Mouse (Mus musculus): ENCODE data around the gene Onecut1. TPM values are rescaled to one million over a fixed set of nuclear protein-coding genes. Genes with fewer than 3 reads are reported as not detected.
A peak's percentile ranks its signal among the peaks of the same experiment; 100 is the strongest.

The Onecut1 gene
- total and polyA plus RNA-seq, 3 experiments = not detected

GRCm38 (mm10) chr9:74876328-74876727, 14.6 kb downstream of the Onecut1 start:
- in situ Hi-C loops (cut with MboI; ENCODE audit: low pct_ligation_motif_present, low pct_unique_long_range_greater_than_20kb, low sequenced_read_pairs) = no loop called here
- dilution Hi-C loops (cut with MboI; ENCODE audit: extremely low pct_ligation_motif_present, extremely low pct_unique_long_range_greater_than_20kb, low sequenced_read_pairs) = no loop called here
- H3K27me3 ChIP-seq (replicated peaks) = peaks cover 21% of the 10 kb centered on the region
- no peak overlapping the region for H3K4me3 ChIP-seq (replicated peaks in 1 of 3; ENCODE audit: low read depth in 2 of 3, low read length in 2 of 3, poor library complexity in 1 of 3)
- peak; percentile 16 for DNase-seq (ENCODE audit: extremely low read depth)
- no peak overlapping the region for H3K27ac ChIP-seq (ENCODE audit: insufficient read depth, low read depth)
- no peak overlapping the region for H3K9ac ChIP-seq (ENCODE audit: insufficient read depth, low read depth)
- TF ChIP-seq JUND (conservative IDR thresholded peaks at IDR 0.05; ENCODE audit: low read depth, low read length) = no peak
- no peak for TF ChIP-seq ELF1 (IDR thresholded peaks at IDR 0.05; ENCODE audit: low read depth, low read length)
- TF ChIP-seq CTCF (conservative IDR thresholded peaks at IDR 0.05 in 1 of 2, IDR thresholded peaks at IDR 0.05 in 1 of 2; ENCODE audit: low read depth in 2 of 2, low read length in 2 of 2) = peak in 1 of 2 experiments; percentile 21; a peak in 1 of 4 replicates
- no peak for TF ChIP-seq MYC (IDR thresholded peaks at IDR 0.05; ENCODE audit: low read depth, low read length)
- no peak for TF ChIP-seq CHD1 (IDR thresholded peaks at IDR 0.05; ENCODE audit: low read depth, low read length)
- peak; percentile 80 for TF ChIP-seq BHLHE40 (IDR thresholded peaks at IDR 0.05; ENCODE audit: low read depth, low read length)
- H3K4me1 ChIP-seq (ENCODE audit: control insufficient read depth in 1 of 2, insufficient read depth in 2 of 2) = peaks cover 4 to 5% of the 10 kb centered on the region in 2 experiments; a peak in 2 of 4 replicates
- no peaks in the 10 kb centered on the region for H3K79me2 ChIP-seq (replicated peaks; ENCODE audit: control insufficient read depth, extremely low read depth, insufficient read depth, poor library complexity, severe bottlenecking)
- H3K36me3 ChIP-seq (replicated peaks in 1 of 2; ENCODE audit: control insufficient read depth in 1 of 2, insufficient read depth in 1 of 2, low read length in 1 of 2) = no peaks in the 10 kb centered on the region
- H3K4me2 ChIP-seq (ENCODE audit: insufficient read depth, low read depth, poor library complexity, severe bottlenecking) = no peak overlapping the region
- H3K9me3 ChIP-seq (replicated peaks; ENCODE audit: low read length) = no peaks in the 10 kb centered on the region

DNA sequence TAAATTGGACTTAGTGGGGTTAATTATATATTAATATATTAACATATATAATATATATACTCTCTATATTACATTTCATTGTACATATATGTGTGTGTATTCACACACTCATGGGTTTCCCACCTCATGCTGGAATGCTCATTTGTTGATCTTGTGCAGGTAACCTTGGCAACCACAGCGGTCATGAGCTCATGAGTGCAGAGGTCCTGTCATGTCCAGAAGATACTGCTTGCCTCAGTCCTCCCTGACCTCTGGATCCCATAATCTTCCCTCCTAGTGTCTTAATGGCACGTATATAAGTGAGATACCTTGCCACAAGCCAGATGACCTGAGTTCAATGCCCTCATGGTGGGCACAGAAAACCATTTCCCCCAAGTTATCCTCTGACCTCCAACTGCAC, 16.0 kb downstream of the Onecut1 start:
- in situ Hi-C loops (cut with MboI; ENCODE audit: low pct_ligation_motif_present, low pct_unique_long_range_greater_than_20kb, low sequenced_read_pairs) = no loop called here
- Histone ChIP-seq H3K4me3 (replicated peaks in 1 of 3; ENCODE audit: low read depth in 2 of 3, low read length in 2 of 3, poor library complexity in 1 of 3) (no peak overlapping the region), H3K4me2 (ENCODE audit: insufficient read depth, low read depth, poor library complexity, severe bottlenecking) (no peak overlapping the region), H3K79me2 (replicated peaks; ENCODE audit: control insufficient read depth, extremely low read depth, insufficient read depth, poor library complexity, severe bottlenecking) (no peaks in the 10 kb centered on the region), H3K9me3 (replicated peaks; ENCODE audit: low read length) (no peaks in the 10 kb centered on the region), H3K4me1 (ENCODE audit: control insufficient read depth in 1 of 2, insufficient read depth in 2 of 2) (peaks cover 4 to 5% of the 10 kb centered on the region in 2 experiments; a peak in 2 of 4 replicates), H3K27ac (ENCODE audit: insufficient read depth, low read depth) (no peak overlapping the region), H3K27me3 (replicated peaks) (peaks cover 12% of the 10 kb centered on the region), H3K9ac (ENCODE audit: insufficient read depth, low read depth) (no peak overlapping the region), H3K36me3 (replicated peaks in 1 of 2; ENCODE audit: control insufficient read depth in 1 of 2, insufficient read depth in 1 of 2, low read length in 1 of 2) (no peaks in the 10 kb centered on the region)
- DNase-seq (ENCODE audit: extremely low read depth) = no peak
- dilution Hi-C loops (cut with MboI; ENCODE audit: extremely low pct_ligation_motif_present, extremely low pct_unique_long_range_greater_than_20kb, low sequenced_read_pairs) = no loop called here
- TF ChIP-seq MAX (IDR thresholded peaks at IDR 0.05; ENCODE audit: low read length) (no peak), RCOR1 (conservative IDR thresholded peaks at IDR 0.05; ENCODE audit: low read depth, low read length) (no peak), SMC3 (IDR thresholded peaks at IDR 0.05; ENCODE audit: low read depth, low read length) (no peak), USF2 (conservative IDR thresholded peaks at IDR 0.05; ENCODE audit: low read depth, low read length) (no peak), ZC3H11A (IDR thresholded peaks at IDR 0.05; ENCODE audit: low read depth, low read length) (no peak), USF1 (IDR thresholded peaks at IDR 0.05; ENCODE audit: low read depth, low read length) (no peak), MAZ (IDR thresholded peaks at IDR 0.05; ENCODE audit: low read depth, low read length) (no peak), EP300 (IDR thresholded peaks at IDR 0.05; ENCODE audit: low read length) (no peak), RAD21 (IDR thresholded peaks at IDR 0.05; ENCODE audit: low read depth, low read length) (no peak), MAFK (IDR thresholded peaks at IDR 0.05; ENCODE audit: insufficient replicate concordance, low read length) (no peak), MYC (IDR thresholded peaks at IDR 0.05; ENCODE audit: low read depth, low read length) (no peak), ZNF384 (IDR thresholded peaks at IDR 0.05; ENCODE audit: low read depth, low read length) (no peak)
